Mouse (Mus musculus): Measurements from ENCODE around the gene Dlx6.

Gene Dlx6

GRCm38 (mm10) chr6:6859111-6859949 lies 3.8 kb upstream of the Dlx6 start:
- in situ Hi-C loops (cut with MboI, MseI): no loop called here

- in situ Hi-C loops (cut with MboI, MseI): no loop called here
These were observed 3.2 kb upstream of the Dlx6 start for GRCm38 (mm10) chr6:6859950-6860410.

- in situ Hi-C loops (cut with MboI, MseI): no loop called here
These were observed 2.6 kb upstream of the Dlx6 start for GRCm38 (mm10) chr6:6860411-6861085.

- in situ Hi-C loops (cut with MboI, MseI): no loop called here
These were observed 1.9 kb upstream of the Dlx6 start for GRCm38 (mm10) chr6:6861086-6861797.

- in situ Hi-C loops (cut with MboI, MseI): no loop called here
These were observed 1.2 kb upstream of the Dlx6 start for GRCm38 (mm10) chr6:6861798-6862428.

- in situ Hi-C loops (cut with MboI, MseI): no loop called here
These were observed 523 bp upstream of the Dlx6 start for GRCm38 (mm10) chr6:6862611-6863010.

GRCm38 (mm10) chr6:6863955-6864354 lies 821 bp downstream of the Dlx6 start:
- in situ Hi-C loops (cut with MboI, MseI): no loop called here

GRCm38 (mm10) chr6:6864441-6865440 lies 1.6 kb downstream of the Dlx6 start:
- in situ Hi-C loops (cut with MboI, MseI): loop anchor here in 1 of 2 experiments (5.0 kb wide), 1 partner anchor 287 kb away; the partner anchor contains the start of gene Sem1

GRCm38 (mm10) chr6:6867031-6867430 lies 3.9 kb downstream of the Dlx6 start:
- in situ Hi-C loops (cut with MboI, MseI): loop anchor here in 1 of 2 experiments (5.0 kb wide), 1 partner anchor 290 kb away; the partner anchor contains the start of gene Sem1

GRCm38 (mm10) chr6:6869041-6869685 lies 6.0 kb downstream of the Dlx6 start:
- in situ Hi-C loops (cut with MboI, MseI): loop anchor here in 1 of 2 experiments (5.0 kb wide), 1 partner anchor 292 kb away; the partner anchor contains the start of gene Sem1

- in situ Hi-C loops (cut with MboI, MseI): loop anchor here in 1 of 2 experiments (5.0 to 10.0 kb wide), 2 partner anchors 293 to 735 kb away; partner anchors contain the start of gene Sem1
These were observed 7.0 kb downstream of the Dlx6 start for GRCm38 (mm10) chr6:6869961-6870800.

GRCm38 (mm10) chr6:6870876-6871420 lies 7.8 kb downstream of the Dlx6 start:
- in situ Hi-C loops (cut with MboI, MseI): loop anchor here in 1 of 2 experiments (10.0 kb wide), 1 partner anchor 736 kb away; no protein-coding TSS in a partner anchor

- in situ Hi-C loops (cut with MboI, MseI): loop anchor here in 1 of 2 experiments (10.0 kb wide), 1 partner anchor 737 kb away; no protein-coding TSS in a partner anchor
These were observed 8.6 kb downstream of the Dlx6 start for GRCm38 (mm10) chr6:6871692-6872091.

GRCm38 (mm10) chr6:6872873-6873272 lies 9.7 kb downstream of the Dlx6 start:
- in situ Hi-C loops (cut with MboI, MseI): loop anchor here in 1 of 2 experiments (10.0 kb wide), 1 partner anchor 738 kb away; no protein-coding TSS in a partner anchor

GRCm38 (mm10) chr6:6873476-6874072 lies 10.4 kb downstream of the Dlx6 start:
- in situ Hi-C loops (cut with MboI, MseI): loop anchor here in 1 of 2 experiments (10.0 kb wide), 1 partner anchor 739 kb away; no protein-coding TSS in a partner anchor

GRCm38 (mm10) chr6:6874073-6874771 lies 11.1 kb downstream of the Dlx6 start:
- in situ Hi-C loops (cut with MboI, MseI): loop anchor here in 1 of 2 experiments (10.0 kb wide), 1 partner anchor 739 kb away; no protein-coding TSS in a partner anchor
